In genomic region chr3:89390699-89391662, GRCm38 (mm10) we compare ENCODE assay signal across 8 mouse cellular contexts. TPM values are rescaled to one million over a fixed set of nuclear protein-coding genes. Genes with fewer than 3 reads are reported as not detected.
A peak's percentile ranks its signal among the peaks of the same experiment; 100 is the strongest.
DNase-seq lines count a peak whose midpoint lies in the region; ATAC-seq and TF ChIP-seq lines count a peak whose summit lies in the region.

No protein-coding gene starts in this region.

- peaks cover 2% of the 10 kb centered on the region; the same call in 1 of the 2 replicates for H3K36me3 ChIP-seq in liver, adult 2 months (ENCODE audit: control insufficient read depth, insufficient read depth, low read length)
- no peaks in the 10 kb centered on the region for H3K36me3 ChIP-seq in kidney, postnatal 0 days (ENCODE audit: insufficient read depth, low read length)

- WGBS in liver, adult 2 months, result 7% methylated on average over 19 of the region's 19 CpGs
- WGBS in kidney, postnatal 0 days, result 15% methylated on average over 19 of the region's 19 CpGs

- H3K9ac ChIP-seq in liver, adult 2 months (ENCODE audit: low read depth, low read length), result peak overlapping the region; percentile 82
- H3K9ac ChIP-seq in kidney, postnatal 0 days (ENCODE audit: low read depth, low read length), result peak overlapping the region; percentile 76

- peaks cover 32% of the 10 kb centered on the region for H3K4me1 ChIP-seq in liver, adult 2 months (ENCODE audit: control insufficient read depth, insufficient read depth, low read length)
- peaks cover 30% of the 10 kb centered on the region for H3K4me1 ChIP-seq in kidney, postnatal 0 days (replicated peaks; ENCODE audit: insufficient read depth, low read length)

- no peak for ATAC-seq in kidney, postnatal 0 days (replicated peaks; ENCODE audit: low FRiP score, low read depth)

- no peaks in the 10 kb centered on the region for H3K9me3 ChIP-seq in kidney, postnatal 0 days (replicated peaks; ENCODE audit: low read length)

- H3K79me2 ChIP-seq in liver, adult 2 months (ENCODE audit: control insufficient read depth, insufficient read depth, low read length), result peaks cover 60% of the 10 kb centered on the region

- H3K4me3 ChIP-seq in liver, adult 2 months (ENCODE audit: insufficient read depth, low read depth, low read length), result peak overlapping the region; percentile 71
- H3K4me3 ChIP-seq in kidney, postnatal 0 days (replicated peaks; ENCODE audit: low read depth, low read length), result peak overlapping the region; percentile 51

- H3K27me3 ChIP-seq in liver, adult 2 months (ENCODE audit: control insufficient read depth, insufficient read depth, low read length), result no peaks in the 10 kb centered on the region
- H3K27me3 ChIP-seq in kidney, postnatal 0 days (ENCODE audit: insufficient read depth, low read length), result no peaks in the 10 kb centered on the region

- no peak for TF ChIP-seq POLR2A in liver, adult 2 months (IDR thresholded peaks at IDR 0.05; ENCODE audit: extremely low read depth, insufficient read depth, low read length)

- H3K27ac ChIP-seq in liver, adult 2 months (replicated peaks; ENCODE audit: insufficient read depth, low read depth, low read length), result peak overlapping the region; percentile 88
- H3K27ac ChIP-seq in kidney, postnatal 0 days, result peak overlapping the region; percentile 88

- TF ChIP-seq CTCF in liver, adult 2 months (IDR thresholded peaks at IDR 0.05; ENCODE audit: low read depth, low read length), result no peak
- TF ChIP-seq CTCF in kidney, postnatal 0 days (IDR thresholded peaks at IDR 0.05; ENCODE audit: low read depth), result no peak

- DNase-seq in liver, adult 2 months (ENCODE audit: extremely low read depth, low read depth, low spot score), result peak; percentile 48
- no peak for DNase-seq in liver
- DNase-seq in adrenal gland, postnatal 36 days, result peak; percentile 47 to 60
- peak; percentile 19 for DNase-seq in heart, adult 8-10 months (ENCODE audit: low spot score)
- DNase-seq in kidney, postnatal 0 days (ENCODE audit: low spot score), result no peak
- peak; percentile 64 for DNase-seq in naive thymus-derived CD4-positive, alpha-beta T cell, adult 2 months (ENCODE audit: low read depth)
- DNase-seq in right cerebral cortex, postnatal 14 days, result no peak
- no peak for DNase-seq in frontal cortex, postnatal 25 days (ENCODE audit: low spot score in 2 of 2)

- peak overlapping the region; percentile 99 for H3K4me2 ChIP-seq in kidney, postnatal 0 days (ENCODE audit: low read length)

RNA-seq across cellular contexts. Expression of gene Zbtb7b, which starts 3.6 kb away (rescaled TPM):
- total RNA-seq in liver, adult 2 months (2014; rRNA removed), result 28.9 and 31.9 TPM in 2 replicates
- polyA plus RNA-seq in liver, adult 2 months (2012; rRNA removed), result 85.0 and 87.2 TPM in 2 replicates
- total RNA-seq in adrenal gland, postnatal 36 days (2021), result 10 to 100 TPM; 71.9 to 85.2 TPM
- total RNA-seq in heart, adult 8-10 months (2022), result 10 to 100 TPM; 19.6 to 23.2 (median 22.9) TPM
- polyA plus RNA-seq in kidney, postnatal 0 days (2015; fragmentation: Nextera tagmentation; extraction: Ambion mirVana), result 4.3 TPM in 2 replicates

RNA-seq across cellular contexts. Expression of gene Lenep, which starts 11.6 kb away (rescaled TPM):
- not detected in 2 replicates for total RNA-seq in liver, adult 2 months (2014; rRNA removed)
- polyA plus RNA-seq in liver, adult 2 months (2012; rRNA removed), result not detected in 2 replicates
- total RNA-seq in adrenal gland, postnatal 36 days (2021), result 1 to 10 TPM in 1 of 2 experiments, under 1 TPM in 1; 0.40 to 1.3 TPM
- 1 to 10 TPM in 2 of 4 experiments, under 1 TPM in 1, not detected in 1; 0.75 to 1.5 (median 1.2) TPM for total RNA-seq in heart, adult 8-10 months (2022)
- 0.16 TPM in 1 of 2 replicates, not detected in the other for polyA plus RNA-seq in kidney, postnatal 0 days (2015; fragmentation: Nextera tagmentation; extraction: Ambion mirVana)

RNA-seq across cellular contexts. Expression of gene Flad1, which starts 20.7 kb away (rescaled TPM):
- total RNA-seq in liver, adult 2 months (2014; rRNA removed), result 29.0 and 33.0 TPM in 2 replicates
- polyA plus RNA-seq in liver, adult 2 months (2012; rRNA removed), result 62.6 and 67.3 TPM in 2 replicates
- 10 to 100 TPM; 23.3 to 30.0 TPM for total RNA-seq in adrenal gland, postnatal 36 days (2021)
- 10 to 100 TPM; 55.5 to 71.8 (median 67.9) TPM for total RNA-seq in heart, adult 8-10 months (2022)
- polyA plus RNA-seq in kidney, postnatal 0 days (2015; fragmentation: Nextera tagmentation; extraction: Ambion mirVana), result 28.8 and 29.8 TPM in 2 replicates

RNA-seq across cellular contexts. Expression of gene Dcst1, which starts 25.9 kb away (rescaled TPM):
- not detected in 2 replicates for total RNA-seq in liver, adult 2 months (2014; rRNA removed)
- polyA plus RNA-seq in liver, adult 2 months (2012; rRNA removed), result 0.04 TPM in 1 of 2 replicates, not detected in the other
- total RNA-seq in adrenal gland, postnatal 36 days (2021), result under 1 TPM in 1 of 2 experiments, not detected in 1; 0.56 TPM
- not detected for total RNA-seq in heart, adult 8-10 months (2022)
- 6.2 TPM in 2 replicates for polyA plus RNA-seq in kidney, postnatal 0 days (2015; fragmentation: Nextera tagmentation; extraction: Ambion mirVana)

RNA-seq across cellular contexts. Expression of gene Cks1b, which starts 27.2 kb away (rescaled TPM):
- 3.0 and 6.0 TPM in 2 replicates for total RNA-seq in liver, adult 2 months (2014; rRNA removed)
- polyA plus RNA-seq in liver, adult 2 months (2012; rRNA removed), result 7.9 and 11.0 TPM in 2 replicates
- total RNA-seq in adrenal gland, postnatal 36 days (2021), result 10 to 100 TPM; 25.1 to 36.1 TPM
- total RNA-seq in heart, adult 8-10 months (2022), result 1 to 10 TPM; 3.8 to 5.4 (median 4.2) TPM
- 315 and 326 TPM in 2 replicates for polyA plus RNA-seq in kidney, postnatal 0 days (2015; fragmentation: Nextera tagmentation; extraction: Ambion mirVana)

Comparison
In these comparisons a context has a peak if more than half of its experiments do, and no peak if none do; other contexts are left out.
1. DNase-seq: peak in liver, adult 2 months (single experiment), adrenal gland, postnatal 36 days (2 of 2), heart, adult 8-10 months (single experiment) and naive thymus-derived CD4-positive, alpha-beta T cell, adult 2 months (single experiment); none in liver (single experiment), kidney, postnatal 0 days (single experiment), right cerebral cortex, postnatal 14 days (single experiment) and frontal cortex, postnatal 25 days (0 of 2).